Mouse (Mus musculus): ENCODE results near the gene Lnx1.

Gene Lnx1

GRCm38 (mm10) chr5:74702766-74703165 is at the start of gene Lnx1:
Gene Lnx1, minus strand, starts transcription at chr5:74702912.
- DNase-seq (ENCODE audit: low read depth): no peak

DNA sequence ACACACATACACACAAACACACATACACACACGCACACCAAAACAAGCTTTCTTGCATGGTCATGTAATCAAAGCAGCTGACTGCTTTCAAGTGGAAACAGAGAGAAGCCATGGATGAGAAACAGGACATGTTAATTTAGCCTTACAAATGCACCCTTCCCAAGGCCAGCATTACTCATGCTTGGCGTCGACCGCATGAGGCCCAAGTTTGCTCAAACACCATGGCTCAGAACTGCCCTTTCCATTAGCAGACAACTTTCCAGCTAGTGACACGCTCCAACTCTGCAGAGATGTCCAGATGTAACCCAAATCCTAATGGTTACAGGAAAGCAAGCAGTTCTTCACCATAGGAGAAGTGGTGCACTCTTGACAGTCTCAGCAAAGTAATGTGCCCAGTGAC is 47.8 kb upstream of the Lnx1 start:
- no peak for DNase-seq (ENCODE audit: low read depth)

DNA sequence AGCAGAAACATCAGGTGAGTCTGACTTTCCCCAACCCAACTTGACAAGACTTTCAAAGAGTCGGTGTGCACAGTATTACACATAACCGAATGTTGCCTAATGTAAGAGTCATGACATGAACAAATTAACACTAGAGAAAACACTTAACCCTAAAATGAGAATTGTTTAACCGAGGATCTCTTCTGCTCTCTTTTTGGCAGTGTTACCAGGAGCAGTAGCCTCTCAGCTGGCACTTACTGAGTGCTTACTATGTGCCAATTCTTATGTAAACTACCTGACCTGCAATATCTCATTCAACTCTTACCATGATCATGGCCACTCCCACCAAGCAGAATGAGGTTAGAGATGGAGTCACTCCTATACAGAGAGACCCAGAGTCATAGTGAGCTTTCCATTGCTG is 44.8 kb upstream of the Lnx1 start:
- DNase-seq (ENCODE audit: low read depth): no peak

DNA sequence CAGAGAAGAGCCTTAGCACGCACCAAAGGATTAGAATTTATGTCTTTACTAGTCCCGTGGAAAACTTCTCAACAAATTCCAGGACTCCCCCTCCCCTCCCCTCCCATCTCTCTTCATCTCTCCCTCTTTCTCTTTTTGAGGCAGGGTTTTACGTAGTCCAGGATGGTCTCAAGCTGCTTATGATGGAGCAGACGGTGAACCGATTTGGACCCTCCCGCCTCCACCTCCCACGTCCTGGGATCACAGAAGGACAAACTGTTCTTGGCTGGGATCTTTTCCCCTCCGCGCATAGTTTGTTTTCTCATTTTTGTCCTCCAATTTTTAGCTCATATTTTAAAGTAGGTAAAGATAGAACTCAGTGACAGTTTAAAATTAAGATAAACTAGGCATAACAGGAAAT is 38.2 kb upstream of the Lnx1 start:
- no peak for DNase-seq (ENCODE audit: low read depth)

- no peak for DNase-seq (ENCODE audit: low read depth)
Measured at GRCm38 (mm10) chr5:74739435-74739834, 36.7 kb upstream of the Lnx1 start.

DNA sequence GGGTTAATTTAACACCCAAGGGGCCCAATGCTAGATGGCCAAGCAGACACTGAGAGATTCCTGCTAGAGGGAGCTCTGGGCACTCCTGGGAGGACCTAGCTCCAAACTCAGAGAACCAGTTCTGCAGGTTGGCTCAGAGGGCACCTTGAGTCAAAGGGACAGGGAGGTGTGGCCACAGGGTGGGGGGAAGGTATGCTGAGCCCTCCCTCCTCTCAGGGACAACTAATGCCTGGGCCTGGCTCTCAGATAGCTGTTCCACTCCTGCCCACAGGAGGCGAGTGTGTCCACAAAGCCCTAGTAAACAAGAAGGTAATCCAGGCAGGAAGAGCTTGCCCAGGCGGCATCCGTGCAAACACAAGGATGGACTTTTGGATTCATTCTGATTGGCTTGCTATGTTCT is 35.6 kb upstream of the Lnx1 start:
- no peak for DNase-seq (ENCODE audit: low read depth)

- DNase-seq (ENCODE audit: low read depth): no peak
Measured at GRCm38 (mm10) chr5:74733885-74734558, 31.3 kb upstream of the Lnx1 start.

- no peak for DNase-seq (ENCODE audit: low read depth)
Measured at GRCm38 (mm10) chr5:74732613-74733012, 29.9 kb upstream of the Lnx1 start.

DNA sequence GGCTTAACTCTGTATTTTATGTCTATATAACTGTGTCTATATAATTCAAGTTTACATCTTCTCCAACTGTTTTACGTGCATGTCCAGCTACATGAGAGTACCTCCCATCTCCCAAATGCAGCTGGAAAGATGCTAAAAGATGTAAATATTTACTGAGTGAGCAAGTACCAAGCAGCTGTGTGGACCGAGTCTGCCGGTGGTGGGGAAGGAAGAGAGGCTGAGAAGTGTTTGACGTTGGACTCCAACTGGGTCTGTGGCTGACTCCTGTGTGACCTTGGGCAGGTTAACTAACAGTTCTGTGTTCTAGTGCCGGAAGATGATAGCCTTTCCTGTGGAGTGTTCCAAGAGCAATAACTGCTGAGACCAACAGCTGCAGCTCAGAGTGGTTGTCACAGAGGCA is 27.9 kb upstream of the Lnx1 start:
- DNase-seq (ENCODE audit: low read depth): no peak

GRCm38 (mm10) chr5:74729567-74729966 is 26.9 kb upstream of the Lnx1 start:
- no peak for DNase-seq (ENCODE audit: low read depth)

- no peak for DNase-seq (ENCODE audit: low read depth)
Measured at GRCm38 (mm10) chr5:74728186-74728585, 25.5 kb upstream of the Lnx1 start.

DNA sequence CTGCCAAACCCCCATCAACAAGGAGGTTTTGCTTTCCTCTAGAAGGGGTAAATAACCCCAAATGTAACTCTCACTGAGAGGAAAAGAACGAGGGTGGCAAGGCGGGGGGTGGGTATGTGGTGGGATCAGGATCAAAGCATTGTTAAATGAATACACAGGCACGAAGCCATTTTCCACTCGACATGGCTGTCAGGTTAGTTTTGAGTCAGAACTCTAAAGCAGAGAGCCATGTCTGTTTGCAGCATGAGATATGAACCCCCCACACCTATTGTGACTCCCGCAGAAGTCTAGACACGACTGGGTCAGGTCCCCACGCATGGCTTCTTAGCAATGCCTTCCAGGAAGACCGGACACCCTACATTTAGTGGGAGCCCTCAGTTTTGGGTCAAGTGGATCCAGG is 24.6 kb upstream of the Lnx1 start:
- no peak for DNase-seq (ENCODE audit: low read depth)

GRCm38 (mm10) chr5:74725541-74725940 is 22.8 kb upstream of the Lnx1 start:
- no peak for DNase-seq (ENCODE audit: low read depth)

DNA sequence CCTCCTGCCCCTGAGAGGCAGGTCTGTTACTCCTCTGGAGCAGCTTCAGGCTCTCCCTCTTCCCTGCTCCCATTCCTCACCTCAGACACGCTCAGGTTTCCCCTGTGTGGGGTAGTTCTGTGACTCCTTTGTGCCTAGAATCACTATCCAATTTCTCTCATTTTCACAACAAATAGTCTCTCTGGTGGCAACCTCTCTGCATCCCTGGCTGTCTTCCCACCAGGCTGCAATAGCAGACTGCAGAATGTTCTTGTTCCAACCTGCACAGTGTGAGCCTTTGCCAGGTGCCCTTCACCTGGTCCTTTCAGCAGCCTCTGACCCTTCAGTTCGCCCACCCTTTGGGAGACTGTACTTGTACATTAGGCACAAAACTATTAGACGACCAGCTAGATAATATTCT is 19.1 kb upstream of the Lnx1 start:
- no peak for DNase-seq (ENCODE audit: low read depth)

- no peak for DNase-seq (ENCODE audit: low read depth)
Measured at GRCm38 (mm10) chr5:74720661-74721060, 17.9 kb upstream of the Lnx1 start.

DNA sequence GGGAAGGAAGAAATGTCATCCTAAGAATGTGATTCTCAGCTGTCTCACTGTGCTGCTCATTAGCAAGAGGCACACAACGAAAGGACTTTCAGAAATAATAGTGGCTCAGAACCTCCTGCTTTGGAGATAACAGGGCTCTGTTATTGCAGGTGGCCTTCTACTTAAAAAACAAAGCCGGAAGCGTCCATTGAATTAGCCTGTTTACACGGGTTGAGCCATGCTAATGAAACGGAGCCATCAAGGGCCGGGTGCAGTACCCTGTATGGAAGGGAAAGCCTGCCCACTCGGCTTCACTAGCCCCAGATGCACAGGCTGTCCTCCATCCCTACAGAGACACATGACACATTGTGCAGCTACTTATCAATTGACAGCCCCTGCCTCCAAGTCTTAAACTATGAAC is 13.5 kb upstream of the Lnx1 start:
- DNase-seq (ENCODE audit: low read depth): no peak

DNA sequence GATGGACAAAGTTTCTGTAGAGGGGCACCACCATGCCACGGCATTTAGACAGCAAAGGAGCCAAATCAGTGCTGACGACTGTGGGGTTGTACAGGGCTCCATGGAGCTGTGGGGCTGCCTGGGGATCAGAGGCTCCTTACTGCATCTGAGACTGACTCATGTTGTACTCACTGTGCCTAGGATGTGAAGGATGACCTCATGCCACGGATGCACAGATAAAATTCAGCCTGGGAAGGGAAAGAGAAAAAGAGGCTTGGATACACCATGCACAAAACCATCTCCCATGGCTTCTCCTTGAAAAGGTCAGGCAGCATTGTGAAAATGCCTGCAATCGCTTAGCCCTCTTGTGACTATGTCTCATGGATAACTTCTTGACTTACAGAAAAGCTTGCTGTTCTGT is 10.1 kb upstream of the Lnx1 start:
- no peak for DNase-seq (ENCODE audit: low read depth)

DNA sequence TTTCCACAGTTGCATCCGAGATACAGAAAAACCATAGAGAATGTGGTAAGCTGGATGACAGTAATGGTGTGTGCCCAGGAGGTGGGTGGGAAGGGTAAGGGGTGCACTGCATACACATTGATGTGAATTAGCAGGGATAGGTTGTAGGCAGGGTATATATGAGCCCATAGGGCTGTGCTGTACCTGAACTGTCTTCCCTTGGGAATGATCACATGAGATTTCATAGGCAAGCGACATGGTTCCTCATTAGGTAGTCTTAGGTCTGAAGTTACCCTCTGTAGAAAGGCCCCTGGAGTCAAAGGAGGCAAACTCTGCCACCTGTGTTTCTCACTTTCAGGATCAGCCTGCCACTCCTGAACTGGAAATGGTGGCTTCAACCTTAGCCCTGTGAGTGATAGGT is 9.3 kb upstream of the Lnx1 start:
- no peak for DNase-seq (ENCODE audit: low read depth)

DNA sequence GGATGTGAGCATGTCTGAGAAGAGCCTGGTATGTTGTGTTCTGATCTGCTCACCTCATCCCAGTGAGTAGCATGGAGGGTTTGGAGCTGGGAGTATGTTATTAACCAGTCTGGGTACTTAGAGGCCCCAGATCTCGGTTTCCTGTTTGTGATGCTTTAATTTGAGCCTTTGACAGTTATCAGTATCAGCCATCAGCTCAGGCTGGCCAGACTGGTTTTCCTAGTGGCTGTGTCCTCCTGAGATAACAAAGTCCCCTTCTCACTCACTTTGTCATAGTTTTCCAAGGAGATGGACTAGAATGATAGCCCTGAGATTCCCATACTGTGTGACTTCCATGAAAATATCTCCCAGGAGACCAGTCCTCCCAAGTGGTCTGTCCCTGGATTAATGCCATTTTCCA is 8.3 kb upstream of the Lnx1 start:
- DNase-seq (ENCODE audit: low read depth): no peak

- no peak for DNase-seq (ENCODE audit: low read depth)
Measured at GRCm38 (mm10) chr5:74710181-74710580, 7.5 kb upstream of the Lnx1 start.

DNA sequence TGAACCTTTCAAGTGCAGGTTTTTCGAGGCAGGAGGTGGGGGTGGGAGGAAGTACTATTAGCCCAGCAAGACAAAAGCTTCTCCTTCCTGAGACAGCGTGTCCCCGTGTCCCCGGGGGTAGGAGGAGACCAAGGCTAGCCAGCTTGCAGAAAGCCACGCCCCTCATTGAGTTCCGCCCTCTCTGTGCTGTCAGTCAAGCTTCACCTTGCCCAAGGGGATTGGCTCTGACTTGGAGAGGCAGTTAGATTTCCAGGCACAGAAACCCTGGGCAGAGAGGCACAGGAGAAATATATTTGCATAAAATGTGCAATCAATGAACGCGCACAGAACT is 1.7 kb upstream of the Lnx1 start:
- DNase-seq (ENCODE audit: low read depth): peak; percentile 69

DNA sequence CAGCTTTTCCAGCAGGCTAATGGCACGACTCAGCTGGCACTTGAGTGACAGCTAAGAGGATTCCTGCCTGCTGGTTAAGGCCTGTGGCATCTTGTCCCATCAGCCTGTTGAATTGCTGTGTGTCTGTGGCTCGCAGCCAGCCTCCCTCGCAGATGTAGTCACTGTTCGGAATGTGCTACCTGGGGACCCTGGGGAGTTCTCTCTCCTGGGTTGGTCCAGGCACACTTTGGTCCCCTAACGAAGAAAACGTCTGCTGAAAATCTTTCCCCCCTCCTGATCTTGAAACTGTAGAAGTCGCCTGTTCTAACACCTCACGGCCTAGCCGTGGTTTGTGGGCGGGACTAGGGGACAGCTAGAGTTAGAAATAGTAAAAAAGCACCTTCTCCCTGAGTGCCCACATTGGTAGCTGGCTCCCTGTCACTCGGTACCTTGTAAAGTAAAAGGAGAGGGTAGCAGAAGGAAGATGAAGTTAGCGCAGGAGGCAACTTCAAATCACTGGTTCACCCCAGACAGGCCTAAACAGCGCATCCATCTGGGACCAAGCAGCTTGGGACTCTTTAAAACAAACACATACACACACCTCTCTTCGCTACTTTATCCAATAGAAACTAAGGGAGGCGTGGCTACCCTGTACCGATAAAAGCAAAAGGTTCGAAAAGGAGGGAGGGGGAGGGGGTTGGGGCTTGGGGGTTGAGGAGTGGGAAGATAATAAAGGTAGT is 1.2 kb upstream of the Lnx1 start:
- peak; percentile 1 for DNase-seq (ENCODE audit: low read depth)

GRCm38 (mm10) chr5:74700918-74701317 is 1.8 kb downstream of the Lnx1 start:
- DNase-seq (ENCODE audit: low read depth): no peak

DNA sequence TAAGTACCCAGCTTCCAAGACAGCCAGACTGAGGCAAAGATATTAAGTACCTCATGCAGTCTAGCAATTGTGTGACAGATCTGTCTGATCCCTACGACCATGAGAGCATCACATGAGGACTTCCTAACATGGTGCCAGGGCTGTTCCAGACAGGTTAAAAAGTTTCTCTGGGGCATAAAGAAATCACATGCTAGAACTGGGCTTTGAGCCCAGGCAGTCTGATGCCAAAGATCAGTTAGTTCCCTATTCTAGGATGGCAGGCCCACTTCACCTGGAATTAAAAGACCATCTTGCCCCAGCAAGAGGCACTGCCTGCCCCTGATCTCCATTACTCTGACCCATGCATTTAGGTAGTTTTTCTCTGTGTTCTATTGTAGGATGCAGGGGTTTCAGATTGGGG is 3.0 kb downstream of the Lnx1 start:
- no peak for DNase-seq (ENCODE audit: low read depth)
